Mouse (Mus musculus): ENCODE results near the gene Cisd3. TPM values are rescaled to one million over a fixed set of nuclear protein-coding genes. Genes with fewer than 3 reads are reported as not detected.
"Not testable (repeated sequence)": the region's sequence is repeated elsewhere in the genome, so short reads cannot be mapped to it uniquely, and the experiment has no call there.

Gene Cisd3
- polyA plus RNA-seq, 1 experiment from 2014 or later: 9.0 TPM

DNA sequence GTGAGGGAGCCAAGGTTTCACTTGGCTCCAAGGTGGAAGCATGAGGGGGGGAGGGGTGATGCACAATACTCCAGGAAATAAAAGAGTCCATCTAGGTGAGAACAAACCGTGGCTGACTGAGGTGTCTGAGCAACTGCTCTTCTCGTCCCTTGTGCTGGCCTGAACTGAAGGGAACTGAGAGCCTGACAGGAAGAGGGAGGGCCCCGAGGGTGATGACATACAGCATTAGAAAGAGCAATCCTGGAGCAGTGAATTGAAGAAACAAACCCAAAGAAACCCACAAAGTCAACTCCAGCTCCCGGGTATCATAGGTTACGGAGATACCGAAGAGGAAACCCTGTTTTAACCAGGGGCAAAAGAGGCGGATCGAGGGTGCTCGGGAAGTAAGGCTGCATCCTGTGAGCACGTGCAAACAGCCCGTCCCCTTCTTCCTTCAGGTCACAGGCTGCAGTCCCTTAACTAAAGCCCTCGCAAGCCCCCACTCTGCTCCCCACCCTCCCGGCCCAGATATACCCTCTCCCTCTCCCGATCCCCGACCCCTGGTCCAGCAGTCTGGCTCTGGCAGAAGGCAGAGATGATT is 32.7 kb downstream of the Cisd3 start:
- Histone ChIP-seq H3K79me2 (ENCODE audit: inconsistent target) (no peaks in the 10 kb centered on the region), H3K4me3 (ENCODE audit: inconsistent target) (no peak overlapping the region), H3K36me3 (ENCODE audit: inconsistent target) (peaks cover 44% of the 10 kb centered on the region), H3K27ac (peak overlapping the region; percentile 81)
- WGBS (ENCODE audit: missing documents): 3% methylated on average over 12 of the region's 15 CpGs

DNA sequence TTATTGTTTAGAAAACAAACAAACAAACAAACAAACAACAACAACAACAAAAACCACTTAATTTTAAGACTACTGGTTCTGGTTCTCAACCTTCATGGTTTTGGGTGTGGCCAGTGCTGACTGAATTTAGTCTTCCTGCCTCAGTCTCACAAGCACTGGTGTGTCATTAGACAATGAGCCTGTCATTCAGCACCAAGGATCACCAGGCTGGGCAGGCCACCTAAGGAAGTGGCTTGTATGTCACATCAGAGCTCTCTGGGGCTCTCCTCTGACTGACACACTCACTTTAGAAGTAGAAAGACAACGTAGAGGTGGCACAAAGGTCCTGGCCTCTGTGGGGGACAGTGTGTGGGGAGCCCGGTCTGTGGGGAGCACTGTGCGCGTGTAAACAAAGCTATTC is 33.4 kb downstream of the Cisd3 start:
- 82% methylated on average over 4 of the region's 4 CpGs for WGBS (ENCODE audit: missing documents)
- Histone ChIP-seq H3K36me3 (ENCODE audit: inconsistent target) (peaks cover 45% of the 10 kb centered on the region), H3K27ac (peak overlapping the region; percentile 81), H3K79me2 (ENCODE audit: inconsistent target) (no peaks in the 10 kb centered on the region), H3K4me3 (ENCODE audit: inconsistent target) (no peak overlapping the region)

DNA sequence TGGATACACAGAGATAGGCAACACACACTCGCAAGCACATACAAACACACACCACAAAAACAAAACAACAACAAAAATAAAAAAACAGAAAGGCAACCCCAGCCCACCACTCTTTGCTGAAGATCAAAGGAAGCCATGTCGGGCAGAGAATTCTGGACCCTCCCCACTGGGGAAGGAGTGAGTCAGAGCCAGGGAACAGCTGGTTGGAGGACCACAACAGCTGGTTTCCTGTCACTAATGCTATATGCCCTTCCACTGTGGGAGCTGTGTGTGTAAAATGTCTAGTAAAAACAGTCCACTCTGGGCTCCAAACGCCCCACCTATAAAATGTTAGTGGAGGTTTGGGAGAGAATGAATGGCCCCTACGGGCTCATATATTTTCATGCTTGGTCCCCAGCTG is 35.7 kb downstream of the Cisd3 start:
- no peaks in the 10 kb centered on the region for H3K79me2 ChIP-seq (ENCODE audit: inconsistent target)
- no peak overlapping the region for H3K4me3 ChIP-seq (ENCODE audit: inconsistent target)
- H3K27ac ChIP-seq: no peak overlapping the region
- peaks cover 63% of the 10 kb centered on the region for H3K36me3 ChIP-seq (ENCODE audit: inconsistent target)
- 93% methylated on average over 4 of the region's 4 CpGs for WGBS (ENCODE audit: missing documents)

DNA sequence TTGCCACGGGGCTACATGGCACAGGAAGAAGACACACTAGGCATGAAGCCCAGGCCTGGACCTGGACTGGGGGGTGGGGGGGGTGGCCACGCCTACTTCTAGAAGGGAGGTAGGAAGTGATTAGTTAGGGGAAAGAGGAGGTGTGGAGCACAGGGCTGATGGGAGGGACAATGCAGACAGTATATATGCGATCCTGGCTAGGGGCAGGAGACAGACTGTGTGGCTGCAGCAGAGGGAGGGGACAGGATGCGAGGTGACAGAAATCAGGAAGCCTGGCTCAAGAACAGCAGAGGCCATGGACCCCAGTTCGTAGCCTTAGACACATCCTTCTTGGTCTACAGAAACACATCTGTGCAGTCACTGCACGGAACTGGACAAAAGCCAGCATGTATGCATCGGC is 38.1 kb downstream of the Cisd3 start:
- WGBS (ENCODE audit: missing documents): 57% methylated on average over 7 of the region's 7 CpGs
- H3K4me3 ChIP-seq (ENCODE audit: inconsistent target): no peak overlapping the region
- H3K36me3 ChIP-seq (ENCODE audit: inconsistent target): peaks cover 70% of the 10 kb centered on the region
- no peak overlapping the region for H3K27ac ChIP-seq
- no peaks in the 10 kb centered on the region for H3K79me2 ChIP-seq (ENCODE audit: inconsistent target)

DNA sequence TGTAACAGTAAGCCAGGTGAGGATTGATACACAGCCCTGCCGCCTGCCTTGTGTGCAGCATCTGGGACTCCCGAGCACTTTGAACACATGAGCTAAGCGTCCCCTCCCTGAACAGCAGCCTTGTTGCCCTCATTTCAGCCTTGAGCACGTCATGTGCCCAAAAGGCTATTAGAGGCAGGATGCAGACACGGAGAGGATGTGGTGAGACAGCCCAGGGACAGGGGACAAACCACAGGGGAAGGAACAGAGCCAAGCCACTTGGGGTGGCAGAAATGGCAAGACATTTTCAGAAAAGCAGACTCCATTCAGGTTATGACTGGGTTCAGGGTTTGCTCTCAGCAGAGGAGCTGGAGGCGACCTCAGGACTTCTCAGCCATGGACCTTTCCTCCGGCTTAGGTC is 42.7 kb downstream of the Cisd3 start:
- Histone ChIP-seq H3K4me3 (ENCODE audit: inconsistent target) (no peak overlapping the region), H3K27ac (peak overlapping the region; percentile 19; the same call in 1 of the 2 replicates), H3K79me2 (ENCODE audit: inconsistent target) (peaks cover 13% of the 10 kb centered on the region; the same call in 1 of the 2 replicates), H3K36me3 (ENCODE audit: inconsistent target) (peaks cover 59% of the 10 kb centered on the region)
- WGBS (ENCODE audit: missing documents): 5% methylated on average over 7 of the region's 7 CpGs

DNA sequence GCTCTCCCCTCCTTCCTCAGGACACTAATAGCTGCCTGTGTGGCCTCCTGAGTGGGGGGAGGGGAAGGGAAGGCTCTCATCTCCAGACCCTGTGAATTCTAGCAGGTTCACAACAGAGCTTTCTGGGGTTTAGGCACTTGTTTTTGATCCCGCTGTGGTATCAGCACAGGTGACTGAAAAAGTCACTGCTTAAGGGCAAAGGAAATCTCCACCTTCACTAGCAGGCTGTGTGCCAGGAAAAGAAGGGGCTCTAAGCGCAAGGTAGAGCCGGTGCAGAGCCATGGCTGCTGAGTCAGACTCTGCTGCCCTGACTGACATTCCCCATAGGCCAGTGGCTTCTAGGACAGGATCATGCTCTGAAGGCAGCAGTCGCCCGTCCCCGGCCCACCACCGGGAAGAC is 43.1 kb downstream of the Cisd3 start:
- Histone ChIP-seq H3K79me2 (ENCODE audit: inconsistent target) (peaks cover 17% of the 10 kb centered on the region), H3K36me3 (ENCODE audit: inconsistent target) (peaks cover 55% of the 10 kb centered on the region), H3K4me3 (ENCODE audit: inconsistent target) (no peak overlapping the region), H3K27ac (peak overlapping the region; percentile 19; the same call in 1 of the 2 replicates)
- 37% methylated on average over 7 of the region's 7 CpGs for WGBS (ENCODE audit: missing documents)

DNA sequence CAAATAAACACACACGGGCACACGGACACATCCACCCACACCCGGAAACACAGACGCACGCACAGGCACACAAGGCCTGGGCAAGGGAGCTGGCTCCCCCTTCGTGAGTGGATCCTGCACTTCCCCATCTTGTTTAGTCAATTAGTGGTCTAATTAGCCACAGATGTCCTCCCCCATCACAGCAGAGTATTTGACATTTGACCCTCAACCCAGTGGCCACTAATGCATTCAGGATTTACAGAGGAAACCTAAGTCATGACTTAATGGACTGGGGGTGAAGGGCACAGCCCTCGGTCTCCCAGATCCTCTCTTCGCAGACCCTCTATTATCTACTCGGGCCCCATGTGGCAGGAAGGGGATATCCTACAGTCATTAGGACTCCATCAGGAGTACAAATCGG is 48.1 kb downstream of the Cisd3 start:
- H3K27ac ChIP-seq: no peak overlapping the region
- H3K79me2 ChIP-seq (ENCODE audit: inconsistent target): peaks cover 64% of the 10 kb centered on the region
- 72% methylated on average over 10 of the region's 10 CpGs for WGBS (ENCODE audit: missing documents)
- peaks cover 25% of the 10 kb centered on the region; the same call in 1 of the 2 replicates for H3K36me3 ChIP-seq (ENCODE audit: inconsistent target)
- no peak overlapping the region for H3K4me3 ChIP-seq (ENCODE audit: inconsistent target)

DNA sequence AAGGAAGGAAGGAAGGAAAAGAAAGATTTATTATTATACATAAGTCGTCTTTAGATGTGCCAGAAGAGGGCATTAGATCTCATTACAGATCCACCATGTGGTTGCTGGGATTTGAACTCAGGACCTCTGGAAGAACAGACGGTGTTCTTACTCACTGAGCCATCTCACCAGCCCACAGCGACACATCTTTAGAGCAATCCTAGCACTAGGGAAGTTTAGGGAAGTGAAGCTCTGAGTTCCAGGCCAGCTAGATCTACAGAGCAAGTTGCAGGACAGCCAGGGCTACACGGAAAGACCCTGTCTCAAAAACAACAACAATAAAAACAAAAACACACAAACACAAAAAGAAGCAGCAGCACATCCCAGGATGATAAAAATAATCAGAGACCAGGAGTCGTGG is 49.2 kb downstream of the Cisd3 start:
- peaks cover 25% of the 10 kb centered on the region; the same call in 1 of the 2 replicates for H3K36me3 ChIP-seq (ENCODE audit: inconsistent target)
- 70% methylated on average over 5 of the region's 5 CpGs for WGBS (ENCODE audit: missing documents)

DNA sequence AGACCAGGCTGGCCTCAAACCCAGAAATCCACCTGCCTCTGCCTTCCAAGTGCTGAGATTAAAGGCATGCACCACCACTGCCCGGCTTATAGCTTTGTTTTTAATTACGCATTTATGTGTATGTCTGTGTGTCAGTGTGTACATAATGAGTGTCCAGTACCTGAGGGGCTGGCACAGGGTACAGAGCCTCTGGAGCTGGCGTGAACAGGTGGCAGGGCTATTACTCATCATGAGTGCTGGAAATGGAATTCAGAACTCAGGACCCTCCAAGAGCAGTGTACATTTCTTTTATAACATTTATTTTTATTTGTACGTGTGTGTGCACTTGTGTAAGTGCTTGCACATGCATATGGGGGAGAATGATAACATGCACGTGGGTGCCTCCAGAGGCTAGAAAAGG is 51.0 kb downstream of the Cisd3 start:
- WGBS (ENCODE audit: missing documents): 92% methylated on average over 5 of the region's 5 CpGs

More for the DNA sequence above, 49.2 kb downstream of the Cisd3 start:
- H3K79me2 ChIP-seq (ENCODE audit: inconsistent target): peaks cover 75% of the 10 kb centered on the region
- not testable (repeated sequence) for H3K27ac ChIP-seq; H3K4me3 ChIP-seq (ENCODE audit: inconsistent target)

DNA sequence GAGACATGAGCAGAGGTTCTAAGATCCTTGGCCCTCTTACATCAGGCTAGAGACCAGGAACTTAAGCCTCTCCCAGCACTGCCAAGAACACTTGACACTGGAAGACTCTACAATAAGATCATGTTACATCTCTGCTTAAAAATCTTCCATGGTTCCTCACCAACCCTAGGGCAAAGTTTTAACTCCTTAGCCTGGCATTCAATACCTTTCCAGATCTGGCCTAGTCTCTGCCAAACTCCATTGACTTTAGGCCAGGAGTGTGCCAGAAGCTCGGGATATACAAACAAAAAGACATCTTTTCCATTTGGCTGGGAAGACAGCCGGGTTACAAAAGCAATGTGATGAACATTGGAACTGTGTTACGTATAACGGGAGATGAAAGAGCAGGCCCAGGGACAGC is 52.0 kb downstream of the Cisd3 start:
- H3K79me2 ChIP-seq (ENCODE audit: inconsistent target): peaks cover 98% of the 10 kb centered on the region
- peaks cover 2% of the 10 kb centered on the region; the same call in 1 of the 2 replicates for H3K36me3 ChIP-seq (ENCODE audit: inconsistent target)
- no peak overlapping the region for H3K4me3 ChIP-seq (ENCODE audit: inconsistent target)
- no peak overlapping the region for H3K27ac ChIP-seq
- WGBS (ENCODE audit: missing documents): 95% methylated on average over 4 of the region's 4 CpGs

More for the DNA sequence above, 51.0 kb downstream of the Cisd3 start:
- Histone ChIP-seq H3K36me3 (ENCODE audit: inconsistent target) (peaks cover 11% of the 10 kb centered on the region; the same call in 1 of the 2 replicates), H3K27ac (no peak overlapping the region), H3K4me3 (ENCODE audit: inconsistent target) (no peak overlapping the region), H3K79me2 (ENCODE audit: inconsistent target) (peaks cover 94% of the 10 kb centered on the region)

Other genes with a start within 250 kb of the Cisd3 start
- gene 4933428G20Rik, start 185.5 kb upstream of the Cisd3 start, polyA plus RNA-seq (2018): not detected in 3 replicates
- gene Srcin1, start 109.6 kb upstream of the Cisd3 start, polyA plus RNA-seq (2018): 0.03 to 0.07 TPM in 2 of 3 replicates, not detected in the other
- 0.43 to 2.7 TPM (median 0.68 TPM) in 3 replicates for gene Epop, start 56.1 kb upstream of the Cisd3 start, polyA plus RNA-seq (2018)
- gene Mllt6, start 22.4 kb upstream of the Cisd3 start, polyA plus RNA-seq (2018): 8.7 to 23.8 TPM (median 10.1 TPM) in 3 replicates
- gene Pcgf2, start 14.7 kb downstream of the Cisd3 start, polyA plus RNA-seq (2018): 3.7 to 7.5 TPM (median 3.9 TPM) in 3 replicates
- gene Psmb3, start 17.6 kb downstream of the Cisd3 start, polyA plus RNA-seq (2018): 79.7 to 207 TPM (median 133 TPM) in 3 replicates
- gene Pip4k2b, start 58.9 kb downstream of the Cisd3 start, polyA plus RNA-seq (2018): 25.4 to 37.6 TPM (median 25.7 TPM) in 3 replicates
- 16.4 to 22.4 TPM (median 16.9 TPM) in 3 replicates for gene Cwc25, start 80.7 kb downstream of the Cisd3 start, polyA plus RNA-seq (2018)
- gene 1700001P01Rik, start 90.1 kb downstream of the Cisd3 start, polyA plus RNA-seq (2018): not detected in 3 replicates
- 992 to 1,238 TPM (median 1,231 TPM) in 3 replicates for gene Rpl23, start 96.6 kb downstream of the Cisd3 start, polyA plus RNA-seq (2018)
- 151 to 499 TPM (median 254 TPM) in 3 replicates for gene Lasp1, start 113.2 kb downstream of the Cisd3 start, polyA plus RNA-seq (2018)
- 0.68 to 1.1 TPM (median 0.72 TPM) in 3 replicates for gene B230217C12Rik, start 155.0 kb downstream of the Cisd3 start, polyA plus RNA-seq (2018)
- gene Fbxo47, start 198.3 kb downstream of the Cisd3 start, polyA plus RNA-seq (2018): 0.14 to 0.69 TPM (median 0.51 TPM) in 3 replicates